Mouse (Mus musculus) liver, embryonic 12.5 days (tissue): ENCODE data around the gene Adam10. TPM values are rescaled to one million over a fixed set of nuclear protein-coding genes. Genes with fewer than 3 reads are reported as not detected.
A peak's percentile ranks its signal among the peaks of the same experiment; 100 is the strongest.

Source experiments
- ATAC-seq: fragments of 200-750 bp; cut with Nextera tagmentation; 2 replicates; pipeline ENCODE4 v1.8.0; 2017; ENCODE audit warnings: moderate number of reproducible peaks, mild to moderate bottlenecking, moderate library complexity
- H3K27ac ChIP-seq: fragments of 300-500 bp; sonication (generic); 2 replicates; pipeline ENCODE4 v1.5.1; 2016; ENCODE audit warnings: mild to moderate bottlenecking
- H3K27me3 ChIP-seq: fragments of 300-500 bp; sonication (generic); replicated peaks from 2 replicates; pipeline ENCODE4 v1.6.1; 2016; ENCODE audit warnings: mild to moderate bottlenecking, moderate library complexity
- H3K36me3 ChIP-seq: fragments of 300-500 bp; sonication (generic); 2 replicates; pipeline ENCODE4 v1.6.1; 2016; ENCODE audit warnings: mild to moderate bottlenecking, moderate library complexity
- H3K4me1 ChIP-seq: fragments of 300-500 bp; sonication (generic); 2 replicates; pipeline ENCODE4 v1.6.1; 2016
- H3K4me2 ChIP-seq: fragments of 300-500 bp; sonication (generic); 2 replicates; pipeline ENCODE4 v1.6.1; 2016; ENCODE audit warnings: mild to moderate bottlenecking, moderate library complexity
- H3K4me3 ChIP-seq: fragments of 300-500 bp; sonication (generic); 2 replicates; pipeline ENCODE4 v1.5.1; 2016; ENCODE audit warnings: mild to moderate bottlenecking, moderate library complexity
- H3K9ac ChIP-seq: fragments of 300-500 bp; sonication (generic); 2 replicates; pipeline ENCODE4 v1.6.1; 2016; ENCODE audit warnings: mild to moderate bottlenecking, moderate library complexity
- H3K9me3 ChIP-seq: fragments of 300-500 bp; sonication (generic); replicated peaks from 2 replicates; pipeline ENCODE4 v1.6.1; 2016; ENCODE audit warnings: mild to moderate bottlenecking, moderate library complexity
- WGBS: fragments of 180-500 bp; shearing (Covaris S2); methylation state at CpG from one replicate; pipeline ENCODE4 v1.1.7; 2016; ENCODE audit not compliant: insufficient replicate concordance; 5-methylcytosine and 5-hydroxymethylcytosine counted together
- polyA plus RNA-seq: library from polyadenylated mRNA; unstranded; fragments of >200 nt; fragmentation: Nextera tagmentation; extraction: Ambion mirVana; gene quantifications from 2 replicates; pipeline ENCODE4 v1.2.1, GENCODE M21; 2016

Adam10 gene
- polyA plus RNA-seq, 1 experiment from 2014 or later = 101 TPM

GRCm38 (mm10) chr9:70675117-70675516 is 3.7 kb upstream of the Adam10 start:
- peaks cover 62% of the 10 kb centered on the region for H3K4me1 ChIP-seq
- H3K27ac ChIP-seq = peak overlapping the region; percentile 43
- no peak for ATAC-seq
- H3K9ac ChIP-seq = no peak overlapping the region
- H3K4me3 ChIP-seq = no peak overlapping the region
- no peak overlapping the region for H3K4me2 ChIP-seq
- H3K36me3 ChIP-seq = no peaks in the 10 kb centered on the region
- H3K27me3 ChIP-seq = no peaks in the 10 kb centered on the region
- WGBS = 54% methylated on average over 4 of the region's 4 CpGs
- H3K9me3 ChIP-seq = no peaks in the 10 kb centered on the region

GRCm38 (mm10) chr9:70675961-70676360 is 2.8 kb upstream of the Adam10 start:
- 67% methylated on average over 5 of the region's 5 CpGs for WGBS
- Histone ChIP-seq H3K4me3 (no peak overlapping the region), H3K9me3 (no peaks in the 10 kb centered on the region), H3K4me2 (no peak overlapping the region), H3K27me3 (no peaks in the 10 kb centered on the region), H3K27ac (peak overlapping the region; percentile 72), H3K36me3 (no peaks in the 10 kb centered on the region), H3K9ac (no peak overlapping the region), H3K4me1 (peaks cover 55% of the 10 kb centered on the region)
- no peak for ATAC-seq

- Histone ChIP-seq H3K9ac (peak overlapping the region; percentile 100), H3K4me2 (peak overlapping the region; percentile 69), H3K4me1 (peaks cover 54% of the 10 kb centered on the region), H3K36me3 (peaks cover 12% of the 10 kb centered on the region; the same call in 1 of the 2 replicates), H3K4me3 (peak overlapping the region; percentile 99), H3K27me3 (no peaks in the 10 kb centered on the region), H3K27ac (peak overlapping the region; percentile 99), H3K9me3 (no peaks in the 10 kb centered on the region)
- under 1% methylated on average over 92 of the region's 103 CpGs for WGBS
- ATAC-seq = peak; percentile 10; the same call in 1 of the 2 replicates
These were observed 615 bp downstream of the Adam10 start for GRCm38 (mm10) chr9:70679132-70680091.

GRCm38 (mm10) chr9:70682202-70682601 is 3.4 kb downstream of the Adam10 start:
- no peaks in the 10 kb centered on the region for H3K27me3 ChIP-seq
- 3% methylated on average over 1 of the region's 1 CpGs for WGBS
- peak overlapping the region; percentile 72 for H3K27ac ChIP-seq
- ATAC-seq = no peak
- peak overlapping the region; percentile 99 for H3K4me3 ChIP-seq
- H3K9me3 ChIP-seq = no peaks in the 10 kb centered on the region
- H3K36me3 ChIP-seq = peaks cover 22% of the 10 kb centered on the region; the same call in 1 of the 2 replicates
- H3K4me2 ChIP-seq = peak overlapping the region; percentile 69
- peaks cover 62% of the 10 kb centered on the region for H3K4me1 ChIP-seq
- H3K9ac ChIP-seq = peak overlapping the region; percentile 100

- Histone ChIP-seq H3K27me3 (no peaks in the 10 kb centered on the region), H3K4me1 (peaks cover 77% of the 10 kb centered on the region), H3K9me3 (no peaks in the 10 kb centered on the region), H3K36me3 (peaks cover 18% of the 10 kb centered on the region; the same call in 1 of the 2 replicates), H3K9ac (no peak overlapping the region), H3K27ac (peak overlapping the region; percentile 65), H3K4me2 (0 out of 2 replicates have a peak overlapping the region, but pooled peaks have one; percentile 4), H3K4me3 (no peak overlapping the region)
- 46% methylated on average over 2 of the region's 2 CpGs for WGBS
- peak; percentile 62 for ATAC-seq
These were observed 9.6 kb downstream of the Adam10 start for GRCm38 (mm10) chr9:70688301-70688968.

GRCm38 (mm10) chr9:70689926-70690325 is 11.1 kb downstream of the Adam10 start:
- H3K36me3 ChIP-seq = peaks cover 10% of the 10 kb centered on the region; the same call in 1 of the 2 replicates
- peaks cover 82% of the 10 kb centered on the region for H3K4me1 ChIP-seq
- peak overlapping the region; percentile 44 for H3K4me2 ChIP-seq
- no peak overlapping the region for H3K4me3 ChIP-seq
- WGBS = 59% methylated on average over 3 of the region's 3 CpGs
- H3K27ac ChIP-seq = peak overlapping the region; percentile 64; the same call in 1 of the 2 replicates
- no peaks in the 10 kb centered on the region for H3K27me3 ChIP-seq
- H3K9me3 ChIP-seq = no peaks in the 10 kb centered on the region
- peak overlapping the region; percentile 50; the same call in 1 of the 2 replicates for H3K9ac ChIP-seq
- no peak for ATAC-seq

- Histone ChIP-seq H3K36me3 (peaks cover 5% of the 10 kb centered on the region; the same call in 1 of the 2 replicates), H3K9me3 (no peaks in the 10 kb centered on the region), H3K9ac (no peak overlapping the region), H3K27ac (no peak overlapping the region), H3K4me3 (no peak overlapping the region), H3K4me1 (peaks cover 81% of the 10 kb centered on the region), H3K4me2 (peak overlapping the region; percentile 34; the same call in 1 of the 2 replicates), H3K27me3 (no peaks in the 10 kb centered on the region)
- ATAC-seq = 0 out of 2 replicates have a peak, but pooled peaks have one; percentile 55
These were observed 11.8 kb downstream of the Adam10 start for GRCm38 (mm10) chr9:70690579-70690978.

- 0 out of 2 replicates have a peak overlapping the region, but pooled peaks have one; percentile 8 for H3K4me2 ChIP-seq
- no peaks in the 10 kb centered on the region for H3K27me3 ChIP-seq
- no peak overlapping the region for H3K9ac ChIP-seq
- H3K36me3 ChIP-seq = 0 out of 2 replicates have a peak, but pooled peaks cover 2% of the 10 kb centered on the region
- 0 out of 2 replicates have a peak overlapping the region, but pooled peaks have one; percentile 45 for H3K27ac ChIP-seq
- no peaks in the 10 kb centered on the region for H3K9me3 ChIP-seq
- peaks cover 77% of the 10 kb centered on the region for H3K4me1 ChIP-seq
- WGBS = 51% methylated on average over 2 of the region's 2 CpGs
- H3K4me3 ChIP-seq = no peak overlapping the region
- no peak for ATAC-seq
These were observed 13.2 kb downstream of the Adam10 start for GRCm38 (mm10) chr9:70691772-70692693.

GRCm38 (mm10) chr9:70695723-70696122 is 16.9 kb downstream of the Adam10 start:
- Histone ChIP-seq H3K27ac (no peak overlapping the region), H3K36me3 (0 out of 2 replicates have a peak, but pooled peaks cover 2% of the 10 kb centered on the region), H3K4me1 (peaks cover 71% of the 10 kb centered on the region)

GRCm38 (mm10) chr9:70698090-70698489 is 19.3 kb downstream of the Adam10 start:
- Histone ChIP-seq H3K4me3 (no peak overlapping the region), H3K36me3 (no peaks in the 10 kb centered on the region), H3K27me3 (no peaks in the 10 kb centered on the region), H3K27ac (peak overlapping the region; percentile 59), H3K9ac (no peak overlapping the region), H3K9me3 (no peaks in the 10 kb centered on the region), H3K4me2 (no peak overlapping the region), H3K4me1 (peaks cover 75% of the 10 kb centered on the region)
- peak; percentile 44; the same call in 1 of the 2 replicates for ATAC-seq
- 15% methylated on average over 1 of the region's 1 CpGs for WGBS

More at GRCm38 (mm10) chr9:70695723-70696122, 16.9 kb downstream of the Adam10 start:
- Histone ChIP-seq H3K4me3 (no peak overlapping the region), H3K9me3 (no peaks in the 10 kb centered on the region), H3K27me3 (no peaks in the 10 kb centered on the region), H3K4me2 (no peak overlapping the region), H3K9ac (no peak overlapping the region)
- ATAC-seq = peak; percentile 50; the same call in 1 of the 2 replicates
- WGBS = 69% methylated on average over 2 of the region's 2 CpGs
